Mouse (Mus musculus) CH12.LX (cell line): ENCODE data around the gene Il2ra.

ENCODE experiments used
- CHD2 ChIP-seq: IDR thresholded peaks from 2 replicates; pipeline ENCODE4 v1.6.1; 2011; ENCODE audit warnings: low read length, improper control_type of control experiment
- CTCF ChIP-seq, 2 experiments: IDR thresholded peaks in 1 of 2; conservative IDR thresholded peaks in 1 of 2; 2 replicates each; pipeline ENCODE4 v1.5.1; 2011 to 2012; ENCODE audit warnings: low read depth in 2 of 2, low read length in 2 of 2, improper control_type of control experiment in 1 of 2, inconsistent platforms in 1 of 2, mild to moderate bottlenecking in 1 of 2, moderate library complexity in 1 of 2
- GABPA ChIP-seq: IDR thresholded peaks from 2 replicates; pipeline ENCODE4 v1.6.1; 2012; ENCODE audit warnings: low read depth, low read length, improper control_type of control experiment, inconsistent platforms; ENCODE audit not compliant: insufficient replicate concordance
- MYC ChIP-seq: IDR thresholded peaks from 2 replicates; pipeline ENCODE4 v1.6.1; 2011; ENCODE audit warnings: low read depth, mild to moderate bottlenecking, improper control_type of control experiment, low read length
- POLR2A ChIP-seq: IDR thresholded peaks from 2 replicates; pipeline ENCODE4 v1.6.1; 2011; ENCODE audit warnings: low read depth, mild to moderate bottlenecking, improper control_type of control experiment, low read length
- SMC3 ChIP-seq: IDR thresholded peaks from 2 replicates; pipeline ENCODE4 v1.6.1; 2011; ENCODE audit warnings: low read depth, low read length, improper control_type of control experiment
- ZMIZ1 ChIP-seq: IDR thresholded peaks from 2 replicates; pipeline ENCODE4 v1.6.1; 2012; ENCODE audit warnings: low read depth, mild to moderate bottlenecking, inconsistent platforms, low read length, improper control_type of control experiment

- TF ChIP-seq ZMIZ1 (no peak), POLR2A (no peak), CTCF (conservative IDR thresholded peaks at IDR 0.05 in 1 of 2, IDR thresholded peaks at IDR 0.05 in 1 of 2; ENCODE audit: low read depth in 2 of 2, low read length in 2 of 2) (no peak), MYC (no peak), SMC3 (no peak), CHD2 (no peak), GABPA (no peak)
These were observed 44.7 kb upstream of the Il2ra start for GRCm38 (mm10) chr2:11597906-11598305.
